Mouse (Mus musculus) lung, postnatal 0 days (tissue): Measurements from ENCODE around the gene Kcnj8.

Experiments
- CTCF ChIP-seq: IDR thresholded peaks from 2 replicates; pipeline ENCODE4 v1.5.1; 2016; ENCODE audit warnings: antibody characterized with exemption, mild to moderate bottlenecking
- EP300 ChIP-seq: IDR thresholded peaks from 2 replicates; pipeline ENCODE4 v1.6.1; 2016; ENCODE audit warnings: antibody characterized with exemption, mild to moderate bottlenecking, control low read depth

- TF ChIP-seq EP300 (no peak), CTCF (no peak)
These were observed 45.2 kb upstream of the Kcnj8 start for GRCm38 (mm10) chr6:142616659-142617058.
